Mouse (Mus musculus): ENCODE results near the gene BC028528.

GRCm38 (mm10) chr3:95925087-95925486 lies 33.3 kb upstream of the BC028528 start:
- no peak for TF ChIP-seq POLR2A (IDR thresholded peaks at IDR 0.05; ENCODE audit: borderline replicate concordance, low read depth, low read length)
- TF ChIP-seq CTCF (IDR thresholded peaks at IDR 0.05; ENCODE audit: low read depth, low read length), result no peak

All from bone marrow macrophage, adult 2 months (primary cell).